Mouse (Mus musculus): ENCODE results near the gene Clcn5. TPM values are rescaled to one million over a fixed set of nuclear protein-coding genes. Genes with fewer than 3 reads are reported as not detected.

Clcn5 gene
- 8.6 TPM for total RNA-seq (2023)

DNA sequence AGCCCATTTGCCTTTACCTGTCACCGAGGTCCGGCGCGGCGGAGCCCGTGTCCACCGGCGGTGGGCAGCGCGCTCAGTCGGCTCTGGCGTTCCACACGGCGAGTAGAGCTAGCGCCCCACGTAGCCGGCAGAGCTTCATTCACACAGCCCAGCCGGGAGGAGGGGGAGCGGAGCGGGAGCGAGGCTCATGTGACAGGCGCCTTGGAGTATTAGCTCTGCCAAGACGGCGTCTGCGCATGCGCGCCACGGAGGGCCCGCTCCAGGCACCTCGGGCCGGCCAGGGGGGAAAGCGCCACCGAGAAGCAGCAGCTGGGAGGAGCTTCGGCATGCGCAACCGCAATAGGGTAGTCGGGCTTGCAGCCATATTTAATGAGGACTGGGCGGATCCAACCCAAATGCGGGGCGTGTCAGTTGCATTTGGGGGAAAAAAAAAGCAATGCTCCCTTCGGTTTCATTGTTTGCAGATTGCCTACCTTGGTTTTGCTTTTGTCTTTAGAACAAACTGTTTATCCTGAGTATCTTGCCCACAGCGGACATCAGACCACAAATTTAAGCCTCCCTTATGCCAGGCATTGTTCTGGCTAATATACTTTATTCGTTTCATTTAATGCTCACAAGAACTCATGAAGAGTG lies at the start of gene Clcn5:
Gene Clcn5 (minus strand): TSS at position 270 of the 633 bp plus-strand sequence.

Other genes with a start within 250 kb of the Clcn5 start
- 0.91 TPM for gene Usp27x, start 56.5 kb upstream of the Clcn5 start, total RNA-seq (2023)